Mouse (Mus musculus) gastrocnemius, postnatal 4 days (tissue): ENCODE data around the gene Gm14226. TPM values are rescaled to one million over a fixed set of nuclear protein-coding genes. Genes with fewer than 3 reads are reported as not detected.
"Not testable (repeated sequence)": the region's sequence is repeated elsewhere in the genome, so short reads cannot be mapped to it uniquely, and the experiment has no call there.

Source experiments
- DNase-seq, 2 experiments: peaks; one replicate each; pipeline ENCODE4 v3.0.0; 2021 to 2022; ENCODE audit warnings: low spot score in 2 of 2, mixed read lengths in 2 of 2
- total RNA-seq, 2 experiments: library from RNA; stranded (reverse); gene quantifications; 2 replicates each; pipeline ENCODE4 v1.2.3; 2021

Gm14226 gene
- total RNA-seq, 2 experiments from 2014 or later, result not detected

DNA sequence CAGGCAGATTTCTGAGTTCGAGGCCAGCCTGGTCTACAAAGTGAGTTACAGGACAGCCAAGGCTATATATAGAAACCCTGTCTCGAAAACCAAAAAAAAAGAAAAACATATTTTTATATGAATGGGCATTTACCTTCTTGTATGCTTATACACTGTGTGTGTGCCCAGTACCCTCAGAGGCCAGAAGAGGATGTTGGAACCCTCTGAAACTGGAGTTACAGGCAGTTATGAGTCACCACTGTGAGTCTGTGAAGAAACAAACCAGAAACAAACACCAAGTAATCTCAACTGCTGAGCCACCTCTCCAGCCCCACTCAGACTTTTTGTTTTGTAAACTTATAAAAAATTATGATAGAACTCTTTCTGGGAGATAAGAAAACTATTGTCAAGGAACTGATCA, 28.7 kb downstream of the Gm14226 start:
- no peak for DNase-seq

DNA sequence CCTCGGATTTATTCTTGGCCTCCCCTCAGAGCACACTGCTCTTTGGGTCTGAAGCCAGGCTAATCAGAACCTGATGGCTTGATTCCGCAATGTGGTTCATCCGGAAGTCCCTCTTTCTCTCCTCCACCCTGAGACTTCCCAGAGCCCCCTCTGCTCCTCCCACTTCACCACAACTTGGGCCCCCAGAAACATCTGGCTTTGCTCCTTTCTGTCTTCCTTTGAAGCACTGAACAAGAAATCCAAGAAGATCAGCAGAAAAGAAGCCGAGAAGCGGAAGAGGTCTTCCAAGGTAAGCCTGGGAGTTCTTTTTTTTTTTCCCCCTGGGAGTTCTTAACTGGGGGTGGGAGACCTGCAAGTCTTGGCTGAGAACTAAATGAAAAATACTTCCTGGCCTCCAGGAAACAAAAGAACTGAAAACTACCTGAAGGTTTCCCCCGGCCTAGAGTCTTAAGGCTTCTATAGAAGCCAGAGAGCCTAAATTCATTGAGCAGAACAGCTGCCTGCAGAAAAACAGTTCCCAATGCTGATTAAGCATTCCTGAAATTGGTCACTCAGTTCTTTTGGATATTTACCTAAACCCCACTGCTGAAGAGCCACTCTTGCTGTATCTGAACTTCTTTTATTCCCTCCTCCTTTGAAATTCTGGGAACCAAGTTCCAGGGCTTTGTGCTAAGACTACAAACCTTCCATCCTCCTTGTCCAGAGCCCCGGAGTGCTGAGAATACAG, 29.5 kb downstream of the Gm14226 start:
- no peak for DNase-seq

DNA sequence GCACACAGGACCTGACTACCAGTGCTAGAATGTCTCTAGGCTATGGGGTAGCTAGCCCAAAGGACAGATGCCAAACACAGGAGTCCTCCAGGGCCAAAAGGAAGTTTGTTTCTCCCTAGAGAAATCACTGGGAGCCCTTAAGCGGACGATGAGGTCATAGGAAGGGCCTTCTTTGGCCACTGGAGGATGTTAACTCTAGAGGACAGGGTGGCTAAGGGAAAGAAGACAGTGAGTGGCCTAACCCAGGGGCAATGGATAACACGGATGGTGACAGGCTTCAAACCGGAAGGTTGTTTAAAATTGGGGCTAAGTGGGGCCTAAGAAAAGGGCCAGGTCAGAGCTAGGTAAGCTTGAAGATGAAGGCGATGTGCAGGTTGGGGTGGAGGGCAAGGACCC, 32.0 kb downstream of the Gm14226 start:
- no peak for DNase-seq

DNA sequence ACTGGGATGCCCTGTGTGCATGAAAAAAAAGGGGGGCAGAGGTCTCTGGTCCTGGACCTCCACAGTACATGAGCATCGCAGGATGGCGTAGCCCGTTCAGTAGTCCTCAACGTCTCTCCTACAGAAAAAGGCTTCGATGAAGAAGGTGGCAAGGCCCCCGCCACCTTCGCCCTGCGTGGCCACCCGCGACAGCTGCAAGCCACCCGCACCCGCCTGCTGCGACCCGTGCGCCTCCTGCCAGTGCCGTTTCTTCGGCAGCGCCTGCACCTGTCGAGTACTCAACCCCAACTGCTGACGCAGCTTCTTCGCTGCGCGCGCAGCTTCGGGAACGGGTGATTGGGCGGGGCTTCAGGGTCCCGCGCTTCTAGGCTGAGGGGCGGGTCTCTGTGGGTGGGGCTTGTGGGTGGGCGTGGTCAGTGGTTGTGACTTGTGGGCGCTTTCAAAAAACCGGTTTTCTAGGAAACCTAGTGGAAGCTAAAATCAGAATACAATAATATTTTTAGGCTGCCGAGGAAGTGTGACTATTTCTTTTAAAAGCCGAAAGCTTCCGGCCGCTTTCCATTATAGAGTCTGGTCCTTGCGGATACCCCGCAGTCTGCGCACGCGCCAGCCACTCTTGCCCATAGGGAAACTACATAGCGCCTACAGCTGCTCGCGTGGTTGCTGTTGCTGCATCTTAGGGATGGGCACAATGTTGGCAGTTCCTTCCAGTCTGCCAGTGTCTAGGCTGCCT, 32.6 kb downstream of the Gm14226 start:
- peak; percentile 91 to 95 for DNase-seq

DNA sequence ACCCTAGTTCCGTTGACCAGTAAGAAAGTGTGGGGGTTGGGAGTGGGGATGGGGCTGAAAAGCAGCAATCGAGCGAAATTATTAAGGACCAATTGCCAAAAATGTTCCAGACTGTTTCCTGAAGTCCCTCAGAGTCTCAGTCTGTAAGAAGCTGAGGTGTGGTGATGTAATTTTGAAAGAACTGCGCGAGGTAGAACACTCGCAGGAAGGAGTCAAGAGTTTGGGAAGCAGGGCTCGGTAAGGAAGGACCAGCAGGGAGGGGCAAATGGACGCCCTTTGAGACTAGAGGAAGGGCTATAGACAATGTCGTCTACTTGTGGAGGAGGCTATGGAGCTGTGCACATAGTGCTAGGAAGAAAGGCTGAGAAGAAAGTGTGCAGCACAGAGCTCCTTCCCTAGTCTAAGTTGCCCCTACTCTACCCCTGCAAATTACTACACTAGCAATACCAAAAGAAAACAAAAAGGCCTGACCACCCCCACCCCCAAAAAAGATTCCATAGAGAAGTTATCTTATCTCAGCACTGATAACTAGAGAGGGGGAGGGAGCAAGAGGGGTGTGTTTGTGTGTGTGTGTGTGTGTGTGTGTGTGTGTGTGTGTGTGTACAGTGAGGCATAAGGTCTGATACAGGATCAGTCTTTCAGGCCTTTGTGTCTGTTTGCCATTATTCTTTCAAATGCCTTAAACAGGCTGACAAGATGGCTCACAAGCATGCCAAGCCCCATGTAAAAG, 33.7 kb downstream of the Gm14226 start:
- no peak for DNase-seq

DNA sequence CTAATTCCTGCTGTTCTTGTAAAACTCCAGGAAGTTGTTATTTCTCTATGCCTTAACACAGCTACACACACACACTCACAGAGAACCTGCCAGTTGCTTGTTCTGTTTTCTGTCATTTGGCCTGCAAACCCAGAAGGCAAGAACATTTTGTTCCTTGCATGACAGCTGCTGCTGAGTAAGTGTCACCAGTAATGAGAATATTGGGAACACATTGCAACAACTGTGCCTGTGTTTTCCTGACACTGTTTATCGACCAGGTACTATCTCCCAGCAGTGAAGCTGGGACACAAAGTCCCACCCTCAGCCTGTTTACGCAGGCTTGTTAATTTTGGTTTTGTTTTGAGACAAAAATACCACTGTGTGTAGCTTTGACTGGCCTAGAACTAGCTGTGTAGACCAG, 34.6 kb downstream of the Gm14226 start:
- no peak for DNase-seq

DNA sequence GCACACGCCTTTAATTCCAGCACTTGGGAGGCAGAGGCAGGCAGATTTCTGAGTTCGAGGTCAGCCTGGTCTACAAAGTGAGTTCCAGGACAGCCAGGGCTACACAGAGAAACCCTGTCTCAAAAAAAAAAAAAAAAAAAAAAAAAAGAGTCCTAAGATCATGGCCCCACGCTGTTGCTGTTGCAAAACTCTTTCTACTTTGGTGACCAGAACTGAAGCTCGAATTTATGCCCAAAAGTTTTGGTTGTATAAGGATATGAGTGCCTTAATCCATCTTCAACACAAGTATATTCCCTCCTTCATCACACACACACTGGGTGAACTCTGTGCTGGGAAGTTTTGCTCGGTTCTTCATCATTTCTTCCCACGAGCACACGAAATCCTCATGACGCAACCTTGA, 35.4 kb downstream of the Gm14226 start:
- not testable (repeated sequence) for DNase-seq

DNA sequence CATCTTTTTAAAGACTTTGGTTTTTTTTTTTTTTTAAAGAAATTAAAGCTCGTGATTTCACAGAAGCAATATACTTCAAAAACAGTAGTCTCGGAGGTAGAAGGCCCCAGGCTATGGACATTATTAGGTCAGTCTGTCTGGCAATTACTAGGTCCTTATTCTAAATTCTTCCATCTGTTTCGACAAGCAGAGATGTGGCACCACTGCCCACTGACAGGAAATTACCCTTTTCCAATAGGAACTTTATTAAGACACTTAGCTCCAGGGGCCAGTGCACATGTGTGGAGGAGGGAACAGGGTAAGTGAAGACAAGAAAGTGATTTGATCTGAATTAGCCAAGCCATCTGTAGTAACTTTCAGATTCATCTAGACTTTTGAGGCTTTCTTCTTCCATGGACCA, 36.6 kb downstream of the Gm14226 start:
- DNase-seq, result no peak

DNA sequence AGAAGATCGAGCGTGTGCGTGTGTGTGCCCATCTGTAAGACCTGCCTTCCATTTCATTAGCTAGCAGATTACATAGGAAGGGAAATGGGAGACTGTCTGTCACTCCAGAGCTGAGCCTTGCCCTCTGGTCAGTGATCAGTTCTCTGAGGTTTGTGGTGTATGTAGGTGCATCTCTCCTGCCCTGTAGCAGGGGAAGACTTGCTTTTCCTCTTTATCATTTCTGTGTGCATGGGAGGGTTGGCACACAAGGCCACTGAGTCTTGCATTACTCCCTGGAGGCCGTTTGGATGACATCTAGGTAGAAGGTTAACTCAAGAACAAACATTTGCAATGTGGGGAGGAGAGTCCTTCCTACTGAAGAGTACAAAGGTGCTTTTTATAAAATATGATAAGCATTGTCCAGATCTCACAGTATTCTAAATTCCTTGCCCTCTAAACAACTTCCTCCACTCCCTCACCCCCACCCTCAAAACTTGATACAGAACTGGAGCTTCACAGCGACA, 38.1 kb downstream of the Gm14226 start:
- DNase-seq, result no peak

DNA sequence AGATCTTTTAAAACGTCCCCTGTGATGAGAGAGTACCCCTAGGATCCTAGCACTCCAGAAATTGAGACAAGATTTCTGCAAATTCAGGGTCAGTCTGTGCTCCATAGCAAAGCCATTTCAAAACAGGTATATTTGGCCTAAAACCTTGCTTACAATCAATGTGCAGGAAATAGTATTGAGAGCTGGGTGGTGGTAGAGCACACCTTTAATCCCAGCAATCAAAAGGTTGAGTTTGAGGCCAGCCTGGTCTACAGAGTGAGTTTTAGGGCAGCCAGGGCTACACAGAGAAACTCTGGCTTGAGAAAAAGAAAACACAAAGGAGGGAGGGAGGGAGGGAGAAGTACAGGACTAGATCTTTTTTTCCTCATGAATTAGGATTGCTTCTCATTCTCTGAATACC, 39.3 kb downstream of the Gm14226 start:
- DNase-seq, result no peak

DNA sequence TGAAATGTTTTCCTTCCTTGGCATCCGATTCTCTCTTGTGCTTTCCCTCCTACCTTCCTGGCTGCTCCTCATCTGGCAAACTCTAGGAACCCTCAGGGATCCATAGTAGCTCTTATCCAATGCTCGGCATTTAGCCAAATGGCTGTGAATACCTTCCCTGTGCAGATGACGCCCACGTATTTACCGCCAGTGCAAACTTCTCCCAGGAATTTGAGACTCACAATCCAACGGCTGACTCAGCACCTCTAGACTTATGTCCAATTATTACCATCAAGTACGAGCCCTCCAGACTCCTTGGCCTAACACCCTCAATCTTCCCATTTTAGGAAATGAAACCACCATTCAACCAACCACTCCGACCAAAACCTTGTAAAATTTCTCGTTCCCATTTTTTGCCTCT, 53.0 kb downstream of the Gm14226 start:
- no peak for DNase-seq

DNA sequence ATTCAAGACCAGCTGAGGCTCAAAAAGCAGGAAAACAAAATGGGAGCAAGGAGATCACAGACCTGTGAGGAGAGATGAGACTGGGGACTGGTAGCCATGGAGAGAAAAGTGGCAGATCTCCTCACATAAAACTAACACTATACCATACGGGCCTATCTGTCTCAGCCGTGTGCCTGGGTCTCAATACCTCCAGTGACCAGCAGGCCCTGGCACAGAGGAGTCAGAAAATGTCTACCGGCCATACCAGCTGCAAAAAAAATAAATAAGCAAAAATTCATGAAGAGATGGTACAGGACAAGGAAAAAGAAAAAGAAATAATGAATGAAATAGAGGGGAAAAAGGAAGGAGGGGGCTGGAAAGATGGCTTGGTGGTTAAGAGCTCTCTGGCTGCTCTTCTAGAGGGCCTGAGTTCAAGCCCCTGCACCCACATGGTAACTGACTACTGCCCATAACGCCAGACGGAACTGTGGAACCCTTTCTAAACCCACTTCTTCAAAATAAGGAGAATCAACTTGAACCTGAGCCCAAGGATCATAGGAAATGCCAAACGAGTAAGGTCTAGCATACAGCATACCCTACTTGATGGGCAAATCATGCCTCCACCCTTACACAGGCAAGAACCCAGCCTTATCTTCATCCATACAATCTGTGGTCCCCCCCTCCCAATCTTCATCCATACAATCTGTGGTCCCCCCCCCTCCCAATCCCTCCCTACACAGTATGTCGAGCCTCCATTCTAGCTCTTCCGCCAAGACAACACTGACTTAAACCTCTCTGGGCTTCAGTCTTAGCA, 54.5 kb downstream of the Gm14226 start:
- DNase-seq, result no peak

DNA sequence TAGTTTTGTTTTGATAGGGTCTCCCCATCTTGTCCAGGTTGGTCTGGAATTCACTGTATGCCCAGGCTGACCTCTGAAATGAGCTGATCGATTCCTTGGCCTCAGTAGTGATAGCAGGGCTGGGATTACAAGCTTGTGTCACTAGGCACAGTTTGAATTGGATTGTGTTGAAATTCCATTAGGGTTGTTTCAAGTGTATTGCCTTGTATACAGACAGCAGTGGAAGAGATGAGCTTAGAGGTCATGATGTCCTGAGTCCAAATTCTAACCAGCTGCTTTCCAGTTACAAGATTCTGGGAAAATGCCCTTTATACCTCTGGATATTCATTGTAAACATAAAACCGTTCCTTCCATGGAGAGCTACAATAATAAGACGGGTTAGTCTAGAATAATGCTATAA, 55.3 kb downstream of the Gm14226 start:
- DNase-seq, result no peak

DNA sequence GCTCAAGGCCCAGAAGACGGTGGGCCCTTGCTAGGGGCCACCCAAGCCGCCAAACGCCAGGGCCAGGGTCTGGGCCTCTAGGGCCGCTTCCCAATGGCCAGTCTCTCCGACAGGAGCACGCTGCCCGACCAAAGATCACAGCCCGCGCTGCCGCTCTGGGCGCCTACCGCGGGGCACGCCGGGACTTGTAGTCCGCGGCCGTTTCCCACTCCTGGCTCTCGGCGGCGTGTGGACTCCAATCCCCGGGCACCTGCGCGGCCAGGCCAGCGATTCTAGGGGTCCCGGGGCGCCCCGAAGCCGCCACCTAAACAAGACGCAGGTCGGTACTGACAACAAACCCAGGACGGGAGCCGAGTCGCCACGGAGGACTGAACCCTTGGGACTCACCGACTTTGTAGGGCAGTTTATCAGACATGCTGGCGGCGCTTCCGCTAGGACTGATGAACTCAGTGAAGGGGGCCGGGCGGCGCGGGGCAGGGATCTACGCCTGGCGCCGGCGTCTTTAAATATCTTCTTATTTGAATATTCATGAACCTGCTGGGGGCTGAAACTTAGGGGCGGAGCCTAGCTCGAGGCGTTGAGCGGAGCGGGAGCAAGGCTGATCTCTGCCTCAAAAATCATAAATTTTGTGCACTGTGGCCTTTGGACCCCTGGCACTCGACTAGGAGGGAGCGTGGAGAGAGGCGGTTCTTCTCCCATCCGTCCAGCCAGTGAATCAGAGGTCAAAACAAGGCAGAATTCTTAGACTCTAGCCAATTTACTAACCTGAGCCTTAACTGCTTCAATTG, 56.1 kb downstream of the Gm14226 start, which contains the start of gene Ahcy:
TSS of gene Ahcy (minus strand) at position 520 of the 788 bp plus-strand sequence.
- peak; percentile 71 to 89 for DNase-seq

DNA sequence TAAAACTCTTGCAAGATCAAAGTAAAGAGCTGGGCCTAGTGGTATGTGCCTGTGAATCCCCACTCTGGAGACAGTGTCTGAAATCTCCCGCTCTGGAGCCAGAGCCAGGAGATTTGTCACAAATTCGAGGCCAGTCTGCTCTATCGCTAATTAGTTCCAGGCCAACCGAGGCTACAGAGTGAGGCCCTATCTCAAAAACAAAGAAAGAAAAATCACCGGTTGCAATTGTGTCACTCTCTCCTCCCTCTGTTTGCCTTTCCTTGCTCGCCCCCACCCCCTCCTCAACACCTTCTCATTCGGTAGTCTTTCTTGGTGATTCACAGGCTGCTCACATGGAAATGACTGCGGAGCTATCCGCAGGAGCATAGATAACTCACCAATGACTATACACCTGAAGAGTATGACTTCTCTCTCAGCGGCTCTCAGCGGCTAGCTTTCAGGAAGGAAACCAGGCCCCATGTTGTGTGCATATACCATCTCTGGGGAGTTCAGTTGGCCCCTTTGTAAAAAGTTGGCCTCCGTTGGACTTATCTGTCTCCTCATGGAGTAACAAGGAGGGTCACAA, 56.8 kb downstream of the Gm14226 start:
- no peak for DNase-seq

DNA sequence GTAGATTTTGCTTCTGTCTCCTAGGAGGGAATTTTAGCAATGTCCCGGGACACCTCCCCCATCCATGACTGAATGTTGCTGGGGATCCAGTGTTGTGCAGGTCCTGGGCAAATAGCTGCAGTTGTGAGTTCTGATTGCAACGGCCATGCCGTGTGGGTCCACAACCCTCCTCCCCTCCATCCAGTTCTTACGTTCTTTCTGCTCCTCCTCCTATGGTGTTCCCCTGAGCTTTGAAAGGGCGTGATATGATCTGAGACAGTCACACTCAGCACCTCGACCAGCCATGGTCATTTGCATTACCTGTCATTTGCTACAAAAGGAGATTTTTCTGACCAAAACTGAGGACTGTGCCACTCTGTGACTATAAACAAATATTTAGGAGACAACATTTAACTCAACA, 57.6 kb downstream of the Gm14226 start:
- DNase-seq, result no peak
